Mouse (Mus musculus): ENCODE data around the gene Ltb. TPM values are rescaled to one million over a fixed set of nuclear protein-coding genes. Genes with fewer than 3 reads are reported as not detected.

Gene Ltb
- polyA plus RNA-seq, 1 experiment = 1.1 TPM

GRCm38 (mm10) chr17:35157661-35158175 lies 36.5 kb upstream of the Ltb start:
- TF ChIP-seq CTCF (IDR thresholded peaks at IDR 0.05; ENCODE audit: borderline replicate concordance, extremely low read depth, insufficient read depth, insufficient read length) (no peak), POLR2A (IDR thresholded peaks at IDR 0.05; ENCODE audit: borderline replicate concordance, extremely low read depth, insufficient read depth, insufficient read length, poor library complexity, severe bottlenecking) (no peak)
- no peak for DNase-seq (ENCODE audit: low read depth)

DNA sequence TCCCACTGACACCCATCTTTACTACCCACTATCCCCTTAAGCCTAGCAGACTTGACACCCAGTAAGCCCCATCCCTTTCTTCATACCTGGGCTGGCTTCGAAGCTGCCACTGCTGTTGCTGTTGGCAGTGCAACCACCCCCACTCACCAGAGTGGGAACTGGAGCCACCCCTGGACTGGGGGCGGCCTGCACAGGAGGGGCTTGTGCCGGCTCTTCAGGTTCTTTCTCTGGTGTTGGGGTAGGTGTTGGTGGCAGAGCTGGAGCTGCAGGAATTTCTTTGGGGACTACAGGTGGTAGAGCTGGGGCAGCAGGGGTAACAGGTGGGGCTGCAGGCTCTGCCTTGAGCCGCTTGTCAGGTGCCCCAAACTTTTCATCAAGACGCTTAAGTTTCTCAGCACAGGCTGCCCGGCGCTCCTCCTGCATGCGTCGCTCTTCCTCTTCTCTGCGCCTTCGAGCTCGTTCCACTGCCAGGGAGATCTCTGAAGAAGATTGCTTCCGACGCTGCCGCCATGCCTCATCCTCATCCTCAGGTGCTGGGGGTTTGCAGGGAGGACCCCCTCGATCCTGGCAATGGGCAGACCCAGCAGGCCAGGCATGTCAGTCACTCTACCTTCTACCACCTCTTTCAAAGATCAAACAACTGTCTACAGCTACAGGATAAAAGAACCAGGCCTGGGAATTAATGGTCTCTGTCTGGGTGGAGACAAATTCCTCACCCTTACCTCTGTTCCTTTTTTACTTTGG lies 35.2 kb upstream of the Ltb start:
- DNase-seq (ENCODE audit: low read depth) = no peak
- TF ChIP-seq POLR2A (IDR thresholded peaks at IDR 0.05; ENCODE audit: borderline replicate concordance, extremely low read depth, insufficient read depth, insufficient read length, poor library complexity, severe bottlenecking) = no peak
- no peak for TF ChIP-seq CTCF (IDR thresholded peaks at IDR 0.05; ENCODE audit: borderline replicate concordance, extremely low read depth, insufficient read depth, insufficient read length)

- DNase-seq (ENCODE audit: low read depth) = no peak
- TF ChIP-seq POLR2A (IDR thresholded peaks at IDR 0.05; ENCODE audit: borderline replicate concordance, extremely low read depth, insufficient read depth, insufficient read length, poor library complexity, severe bottlenecking) (no peak), CTCF (IDR thresholded peaks at IDR 0.05; ENCODE audit: borderline replicate concordance, extremely low read depth, insufficient read depth, insufficient read length) (no peak)
These were observed 34.6 kb upstream of the Ltb start for GRCm38 (mm10) chr17:35159638-35160037.

- no peak for DNase-seq (ENCODE audit: low read depth)
- TF ChIP-seq POLR2A (IDR thresholded peaks at IDR 0.05; ENCODE audit: borderline replicate concordance, extremely low read depth, insufficient read depth, insufficient read length, poor library complexity, severe bottlenecking) (no peak), CTCF (IDR thresholded peaks at IDR 0.05; ENCODE audit: borderline replicate concordance, extremely low read depth, insufficient read depth, insufficient read length) (no peak)
These were observed 32.8 kb upstream of the Ltb start for GRCm38 (mm10) chr17:35161421-35161820.

DNA sequence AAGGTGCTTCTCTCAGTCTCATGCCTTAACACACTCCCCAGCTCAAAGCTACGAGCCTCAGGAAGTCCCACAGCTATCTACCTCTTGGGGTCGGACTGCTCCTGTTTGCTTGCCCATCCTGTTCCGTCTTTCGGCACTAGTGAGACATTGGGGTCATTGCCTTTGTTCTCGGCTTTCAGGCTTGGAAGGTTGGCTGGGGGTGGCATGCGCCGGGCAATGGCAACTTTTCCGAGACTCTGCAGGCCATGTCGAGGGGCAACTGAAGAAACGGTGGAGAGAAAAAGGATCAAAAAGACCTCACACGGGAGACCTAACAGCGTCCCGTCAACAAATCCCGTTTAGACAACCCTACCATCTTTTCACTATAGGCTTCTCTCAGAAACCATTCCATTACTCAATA lies 32.1 kb upstream of the Ltb start:
- DNase-seq (ENCODE audit: low read depth) = no peak
- TF ChIP-seq CTCF (IDR thresholded peaks at IDR 0.05; ENCODE audit: borderline replicate concordance, extremely low read depth, insufficient read depth, insufficient read length) (no peak), POLR2A (IDR thresholded peaks at IDR 0.05; ENCODE audit: borderline replicate concordance, extremely low read depth, insufficient read depth, insufficient read length, poor library complexity, severe bottlenecking) (no peak)

DNA sequence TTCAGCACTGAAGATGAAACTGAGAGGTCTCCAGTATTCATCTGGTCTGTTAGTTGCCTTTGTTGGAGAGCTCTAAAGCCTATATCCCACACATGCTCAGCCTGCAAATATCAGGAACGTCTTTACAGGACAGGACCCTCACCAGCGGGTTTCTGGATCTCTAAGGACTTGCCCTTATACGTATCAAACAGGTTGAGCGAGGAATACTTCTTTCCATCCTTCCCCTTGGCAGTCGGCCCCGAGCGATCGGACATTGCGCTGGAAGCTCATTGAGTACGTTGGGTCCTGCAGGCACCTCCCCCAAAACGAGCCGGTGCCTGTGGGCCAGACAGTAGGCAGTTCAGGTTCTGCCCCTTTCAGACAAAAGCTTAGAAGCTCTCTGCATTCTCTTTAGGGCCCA lies 31.5 kb upstream of the Ltb start:
- DNase-seq (ENCODE audit: low read depth) = no peak
- no peak for TF ChIP-seq CTCF (IDR thresholded peaks at IDR 0.05; ENCODE audit: borderline replicate concordance, extremely low read depth, insufficient read depth, insufficient read length)
- TF ChIP-seq POLR2A (IDR thresholded peaks at IDR 0.05; ENCODE audit: borderline replicate concordance, extremely low read depth, insufficient read depth, insufficient read length, poor library complexity, severe bottlenecking) = no peak

DNA sequence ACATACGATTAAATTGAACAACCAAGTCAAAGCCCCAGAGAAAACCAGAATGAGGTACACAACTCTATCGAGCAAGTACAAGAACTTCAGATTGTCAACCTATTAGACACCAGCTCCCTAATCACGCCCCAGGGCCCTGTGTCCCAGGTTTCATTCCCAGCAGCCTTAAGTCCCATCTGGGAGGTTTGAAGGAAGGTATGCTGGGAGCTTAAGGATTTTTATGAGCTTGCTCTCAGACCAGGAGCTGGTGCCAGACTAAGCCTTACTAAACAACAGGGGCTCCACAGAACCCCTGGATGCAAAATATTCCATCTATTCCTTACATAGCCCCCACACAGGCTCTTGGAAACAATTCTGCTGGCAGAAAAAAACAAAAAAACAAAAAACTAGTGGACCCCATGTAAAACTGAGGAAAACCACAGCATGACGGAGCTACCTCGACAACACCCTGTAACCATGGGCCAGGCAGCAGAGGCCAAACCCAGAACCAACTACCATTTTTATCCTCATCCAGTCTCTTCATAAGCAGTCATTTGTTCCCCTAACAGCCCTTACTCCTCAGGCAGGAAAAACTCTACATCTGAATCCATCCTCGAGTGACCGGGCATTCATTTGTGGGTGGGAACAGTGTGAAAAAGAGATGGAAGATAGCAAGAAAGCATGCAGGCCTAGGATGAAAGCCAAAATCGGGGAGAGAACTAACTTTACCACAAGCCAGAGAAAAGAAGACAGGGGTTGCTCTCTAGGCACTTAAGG lies 30.7 kb upstream of the Ltb start:
- DNase-seq (ENCODE audit: low read depth) = peak; percentile 28
- TF ChIP-seq CTCF (IDR thresholded peaks at IDR 0.05; ENCODE audit: borderline replicate concordance, extremely low read depth, insufficient read depth, insufficient read length) (no peak), POLR2A (IDR thresholded peaks at IDR 0.05; ENCODE audit: borderline replicate concordance, extremely low read depth, insufficient read depth, insufficient read length, poor library complexity, severe bottlenecking) (no peak)

- TF ChIP-seq CTCF (IDR thresholded peaks at IDR 0.05; ENCODE audit: borderline replicate concordance, extremely low read depth, insufficient read depth, insufficient read length) (no peak), POLR2A (IDR thresholded peaks at IDR 0.05; ENCODE audit: borderline replicate concordance, extremely low read depth, insufficient read depth, insufficient read length, poor library complexity, severe bottlenecking) (no peak)
- DNase-seq (ENCODE audit: low read depth) = peak; percentile 20
These were observed 30.0 kb upstream of the Ltb start for GRCm38 (mm10) chr17:35164218-35164567.

GRCm38 (mm10) chr17:35164568-35165450 lies 29.4 kb upstream of the Ltb start, which contains the start of gene Prrc2a:
TSS of gene Prrc2a (minus strand) at chr17:35164897.
- TF ChIP-seq CTCF (IDR thresholded peaks at IDR 0.05; ENCODE audit: borderline replicate concordance, extremely low read depth, insufficient read depth, insufficient read length) = no peak
- TF ChIP-seq POLR2A (IDR thresholded peaks at IDR 0.05; ENCODE audit: borderline replicate concordance, extremely low read depth, insufficient read depth, insufficient read length, poor library complexity, severe bottlenecking) = peak; percentile 96
- DNase-seq (ENCODE audit: low read depth) = peak; percentile 100

DNA sequence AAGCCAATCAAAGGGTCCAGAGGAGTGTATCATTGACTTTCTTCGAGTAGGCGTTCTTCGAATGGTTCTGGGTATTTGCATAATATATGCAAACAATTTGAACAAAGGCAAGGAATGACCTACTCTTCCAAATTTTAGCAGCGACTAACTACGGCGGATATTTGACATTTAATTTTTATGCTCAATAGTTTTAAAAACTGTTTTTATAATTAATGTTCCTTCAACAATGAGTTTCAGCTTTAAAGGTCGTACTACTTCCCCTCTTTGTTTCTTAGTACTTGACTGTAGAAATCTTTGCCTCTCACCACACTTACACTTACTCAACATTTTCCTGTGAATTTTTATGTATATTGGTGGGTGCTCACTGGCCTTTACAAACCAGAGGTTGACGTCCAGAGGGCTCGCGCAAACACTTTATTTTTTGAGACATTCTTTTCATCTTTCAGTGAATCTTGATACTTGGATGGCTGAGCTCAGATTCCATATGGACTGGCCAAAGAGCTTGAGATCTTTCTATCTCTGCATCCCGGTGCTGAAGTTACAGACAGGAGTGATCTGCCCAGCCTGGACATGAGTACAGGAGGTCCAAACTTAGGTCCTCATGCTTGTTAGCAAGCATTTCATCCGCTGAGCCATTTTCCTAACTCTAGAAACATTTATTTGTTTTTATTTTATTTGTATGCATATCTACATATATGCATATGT lies 28.6 kb upstream of the Ltb start:
- TF ChIP-seq CTCF (IDR thresholded peaks at IDR 0.05; ENCODE audit: borderline replicate concordance, extremely low read depth, insufficient read depth, insufficient read length) (no peak), POLR2A (IDR thresholded peaks at IDR 0.05; ENCODE audit: borderline replicate concordance, extremely low read depth, insufficient read depth, insufficient read length, poor library complexity, severe bottlenecking) (no peak)
- DNase-seq (ENCODE audit: low read depth) = peak; percentile 30

Data from brain, embryonic 14.5 days (tissue).